ENCODE assay signal across 8 mouse cellular contexts in genomic region chr1:180848114-180848510, GRCm38 (mm10). TPM values are rescaled to one million over a fixed set of nuclear protein-coding genes. Genes with fewer than 3 reads are reported as not detected.
DNase-seq lines count a peak whose midpoint lies in the region; ATAC-seq and TF ChIP-seq lines count a peak whose summit lies in the region.

No protein-coding gene starts in this region.

- H3K27ac ChIP-seq in forebrain, embryonic 11.5 days (ENCODE audit: low read depth, low read length) = peak overlapping the region; percentile 89
- peak overlapping the region; percentile 96 for H3K27ac ChIP-seq in heart, embryonic 15.5 days
- peak overlapping the region; percentile 100 for H3K27ac ChIP-seq in liver, embryonic 13.5 days
- peak overlapping the region; percentile 99 for H3K27ac ChIP-seq in stomach, embryonic 15.5 days

- no peaks in the 10 kb centered on the region for H3K27me3 ChIP-seq in E14TG2a.4 (ENCODE audit: insufficient read depth, low read length)
- no peaks in the 10 kb centered on the region for H3K27me3 ChIP-seq in forebrain, embryonic 11.5 days (ENCODE audit: control insufficient read depth, insufficient read depth, low read length)
- H3K27me3 ChIP-seq in heart, embryonic 15.5 days = no peaks in the 10 kb centered on the region
- H3K27me3 ChIP-seq in liver, embryonic 13.5 days = no peaks in the 10 kb centered on the region
- no peaks in the 10 kb centered on the region for H3K27me3 ChIP-seq in stomach, embryonic 15.5 days (replicated peaks)

- H3K4me2 ChIP-seq in forebrain, embryonic 11.5 days (ENCODE audit: low read depth, low read length, severe bottlenecking) = peak overlapping the region; percentile 51
- H3K4me2 ChIP-seq in heart, embryonic 15.5 days = peak overlapping the region; percentile 63
- H3K4me2 ChIP-seq in liver, embryonic 13.5 days = peak overlapping the region; percentile 76
- peak overlapping the region; percentile 53 for H3K4me2 ChIP-seq in stomach, embryonic 15.5 days

- ATAC-seq in forebrain, embryonic 11.5 days (replicated peaks; ENCODE audit: low FRiP score) = peak; percentile 42; the same call in 1 of the 2 replicates
- peak; percentile 47 for ATAC-seq in heart, embryonic 15.5 days (replicated peaks; ENCODE audit: insufficient number of reproducible peaks, insufficient read depth, low FRiP score, low read depth)
- ATAC-seq in liver, embryonic 13.5 days (ENCODE audit: low read depth) = peak; percentile 69
- ATAC-seq in stomach, embryonic 15.5 days (ENCODE audit: insufficient read depth, low FRiP score, low read depth) = peak; percentile 59

- H3K36me3 ChIP-seq in E14TG2a.4 (ENCODE audit: insufficient read depth, low read length) = peaks cover 10% of the 10 kb centered on the region
- H3K36me3 ChIP-seq in forebrain, embryonic 11.5 days (ENCODE audit: control insufficient read depth, insufficient read depth, low read length) = no peaks in the 10 kb centered on the region
- no peaks in the 10 kb centered on the region for H3K36me3 ChIP-seq in heart, embryonic 15.5 days
- H3K36me3 ChIP-seq in liver, embryonic 13.5 days = peaks cover 4% of the 10 kb centered on the region; the same call in 1 of the 2 replicates
- no peaks in the 10 kb centered on the region for H3K36me3 ChIP-seq in stomach, embryonic 15.5 days

- H3K4me1 ChIP-seq in E14TG2a.4 (replicated peaks; ENCODE audit: low read depth, low read length) = peaks cover 54% of the 10 kb centered on the region
- peaks cover 24% of the 10 kb centered on the region; the same call in 1 of the 2 replicates for H3K4me1 ChIP-seq in forebrain, embryonic 11.5 days (replicated peaks; ENCODE audit: control insufficient read depth, insufficient read depth, low read length)
- peaks cover 42% of the 10 kb centered on the region for H3K4me1 ChIP-seq in heart, embryonic 15.5 days (replicated peaks)
- peaks cover 56% of the 10 kb centered on the region for H3K4me1 ChIP-seq in liver, embryonic 13.5 days (replicated peaks)
- peaks cover 19% of the 10 kb centered on the region for H3K4me1 ChIP-seq in stomach, embryonic 15.5 days

- H3K4me3 ChIP-seq in E14TG2a.4 (replicated peaks; ENCODE audit: low read length) = peak overlapping the region; percentile 61
- H3K4me3 ChIP-seq in forebrain, embryonic 11.5 days (ENCODE audit: low read depth, low read length) = peak overlapping the region; percentile 17; the same call in 1 of the 2 replicates
- peak overlapping the region; percentile 38 for H3K4me3 ChIP-seq in heart, embryonic 15.5 days
- H3K4me3 ChIP-seq in liver, embryonic 13.5 days (replicated peaks) = peak overlapping the region; percentile 47
- H3K4me3 ChIP-seq in stomach, embryonic 15.5 days (replicated peaks) = peak overlapping the region; percentile 20

- 1% methylated on average over 9 of the region's 9 CpGs for WGBS in forebrain, embryonic 11.5 days
- WGBS in heart, embryonic 15.5 days = 4% methylated on average over 9 of the region's 9 CpGs
- 2% methylated on average over 9 of the region's 9 CpGs for WGBS in liver, embryonic 13.5 days (ENCODE audit: insufficient replicate concordance)
- 2% methylated on average over 9 of the region's 9 CpGs for WGBS in stomach, embryonic 15.5 days

- no peaks in the 10 kb centered on the region for H3K9me3 ChIP-seq in E14TG2a.4 (ENCODE audit: low read length)
- no peaks in the 10 kb centered on the region for H3K9me3 ChIP-seq in forebrain, embryonic 11.5 days (ENCODE audit: control insufficient read depth, low read length)
- no peaks in the 10 kb centered on the region for H3K9me3 ChIP-seq in heart, embryonic 15.5 days (replicated peaks)
- no peaks in the 10 kb centered on the region for H3K9me3 ChIP-seq in liver, embryonic 13.5 days (replicated peaks)
- H3K9me3 ChIP-seq in stomach, embryonic 15.5 days = no peaks in the 10 kb centered on the region

- no peak for TF ChIP-seq CTCF in E14TG2a.4 (conservative IDR thresholded peaks at IDR 0.05; ENCODE audit: low read length)

- peak overlapping the region; percentile 47 for H3K9ac ChIP-seq in forebrain, embryonic 11.5 days (ENCODE audit: low read length)
- H3K9ac ChIP-seq in heart, embryonic 15.5 days = peak overlapping the region; percentile 34; the same call in 1 of the 2 replicates
- H3K9ac ChIP-seq in liver, embryonic 13.5 days = peak overlapping the region; percentile 86
- no peak overlapping the region for H3K9ac ChIP-seq in stomach, embryonic 15.5 days

- peak; percentile 65 for DNase-seq in c-Kit-positive CD71-positive TER-119-negative erythroid progenitor cells, embryonic 14.5 days (ENCODE audit: low read depth)
- DNase-seq in forebrain, embryonic 11.5 days (ENCODE audit: low spot score) = peak; percentile 76
- DNase-seq in kidney, postnatal 14 days = peak; percentile 88
- DNase-seq in liver, embryonic 13.5 days = peak; percentile 74
- peak; percentile 37 to 56 for DNase-seq in natural killer cell, adult 2 months (ENCODE audit: low spot score in 2 of 2)

RNA-seq across cellular contexts. Expression of gene Sde2, which starts 2.8 kb away (rescaled TPM):
- polyA plus RNA-seq in forebrain, embryonic 11.5 days (2014; fragmentation: Nextera tagmentation; extraction: Ambion mirVana) = 33.8 and 35.4 TPM in 2 replicates
- polyA plus RNA-seq in heart, embryonic 15.5 days (2015; fragmentation: Nextera tagmentation; extraction: Ambion mirVana) = 20.8 and 22.8 TPM in 2 replicates
- polyA plus RNA-seq in liver, embryonic 13.5 days (2015; fragmentation: Nextera tagmentation; extraction: Ambion mirVana) = 25.1 and 29.7 TPM in 2 replicates
- polyA plus RNA-seq in stomach, embryonic 15.5 days (2015; fragmentation: Nextera tagmentation; extraction: Ambion mirVana) = 30.7 and 34.4 TPM in 2 replicates

RNA-seq across cellular contexts. Expression of gene H3f3a, which starts 34.4 kb away (rescaled TPM):
- 3,157 and 3,206 TPM in 2 replicates for polyA plus RNA-seq in forebrain, embryonic 11.5 days (2014; fragmentation: Nextera tagmentation; extraction: Ambion mirVana)
- 1,560 and 1,618 TPM in 2 replicates for polyA plus RNA-seq in heart, embryonic 15.5 days (2015; fragmentation: Nextera tagmentation; extraction: Ambion mirVana)
- polyA plus RNA-seq in liver, embryonic 13.5 days (2015; fragmentation: Nextera tagmentation; extraction: Ambion mirVana) = 2,174 and 2,523 TPM in 2 replicates
- polyA plus RNA-seq in stomach, embryonic 15.5 days (2015; fragmentation: Nextera tagmentation; extraction: Ambion mirVana) = 1,924 and 2,089 TPM in 2 replicates

RNA-seq across cellular contexts. Expression of gene Lefty2, which starts 44.8 kb away (rescaled TPM):
- not detected in 2 replicates for polyA plus RNA-seq in forebrain, embryonic 11.5 days (2014; fragmentation: Nextera tagmentation; extraction: Ambion mirVana)
- 0.05 and 0.14 TPM in 2 replicates for polyA plus RNA-seq in heart, embryonic 15.5 days (2015; fragmentation: Nextera tagmentation; extraction: Ambion mirVana)
- not detected in 2 replicates for polyA plus RNA-seq in liver, embryonic 13.5 days (2015; fragmentation: Nextera tagmentation; extraction: Ambion mirVana)
- polyA plus RNA-seq in stomach, embryonic 15.5 days (2015; fragmentation: Nextera tagmentation; extraction: Ambion mirVana) = not detected in 2 replicates

RNA-seq across cellular contexts. Expression of gene Pycr2, which starts 56.0 kb away (rescaled TPM):
- polyA plus RNA-seq in forebrain, embryonic 11.5 days (2014; fragmentation: Nextera tagmentation; extraction: Ambion mirVana) = 111 and 121 TPM in 2 replicates
- polyA plus RNA-seq in heart, embryonic 15.5 days (2015; fragmentation: Nextera tagmentation; extraction: Ambion mirVana) = 42.1 and 57.9 TPM in 2 replicates
- polyA plus RNA-seq in liver, embryonic 13.5 days (2015; fragmentation: Nextera tagmentation; extraction: Ambion mirVana) = 122 and 128 TPM in 2 replicates
- polyA plus RNA-seq in stomach, embryonic 15.5 days (2015; fragmentation: Nextera tagmentation; extraction: Ambion mirVana) = 101 and 109 TPM in 2 replicates

Comparison
In these comparisons a context has a peak if more than half of its experiments do, and no peak if none do; other contexts are left out.
1. Peak in every context shown above with its lines: DNase-seq, ATAC-seq, H3K4me3 ChIP-seq and H3K27ac ChIP-seq.